Mouse (Mus musculus) spleen, adult 12 weeks (tissue): ENCODE measurements around the gene Rbm42.
A peak's percentile ranks its signal among the peaks of the same experiment; 100 is the strongest.

ENCODE experiments used
- DNase-seq: peaks from one replicate; pipeline ENCODE4 v3.0.0; 2022; ENCODE audit warnings: low spot score

The Rbm42 gene

DNA sequence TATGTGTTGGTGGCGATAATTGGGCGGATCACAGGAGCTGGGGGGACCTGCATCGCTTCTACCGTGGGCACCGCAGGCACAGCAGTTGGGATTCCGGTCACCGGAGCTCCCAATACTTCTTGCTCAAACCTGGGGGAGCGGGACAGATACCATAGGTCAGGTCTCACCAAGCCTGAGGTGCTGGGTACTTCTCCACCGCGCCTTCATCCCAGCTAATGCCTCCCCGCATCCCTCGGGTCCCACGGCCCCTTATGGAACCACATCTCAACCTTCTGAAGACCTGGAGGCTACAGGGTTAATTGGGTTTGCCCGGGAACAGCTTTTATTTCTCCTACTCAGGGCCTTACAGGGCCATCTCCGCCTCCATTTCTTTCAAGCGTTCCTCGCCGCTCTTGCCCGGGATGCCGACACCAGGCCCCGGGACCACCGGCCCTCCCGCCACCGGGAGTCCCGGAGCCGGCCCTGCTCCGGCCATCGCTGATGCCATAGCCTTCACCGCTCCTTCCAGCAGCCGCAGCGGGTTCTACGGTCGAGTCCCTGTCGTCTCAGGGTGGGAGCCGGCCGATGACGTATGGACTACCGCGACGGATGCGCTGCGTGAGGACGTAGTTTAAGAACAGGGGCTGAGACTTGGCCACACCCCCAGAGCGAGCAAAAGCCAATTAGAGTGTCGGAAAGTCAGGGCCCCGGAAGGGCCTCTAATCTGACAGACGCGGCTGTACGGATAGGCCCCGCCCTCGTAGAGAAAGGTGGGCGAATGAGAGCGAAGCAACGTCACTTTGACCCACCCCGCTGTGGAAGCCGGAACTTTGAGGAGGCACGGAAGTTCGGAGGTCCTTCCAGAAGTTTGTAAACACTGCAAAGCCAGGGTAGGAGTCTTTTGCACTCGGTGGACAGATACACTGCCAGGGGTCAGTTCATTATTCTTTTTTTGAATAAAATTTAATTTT lies at the start of gene Rbm42:
Rbm42 (minus strand) TSS at position 727 of the 950 bp plus-strand sequence.
- peak; percentile 95 for DNase-seq

DNA sequence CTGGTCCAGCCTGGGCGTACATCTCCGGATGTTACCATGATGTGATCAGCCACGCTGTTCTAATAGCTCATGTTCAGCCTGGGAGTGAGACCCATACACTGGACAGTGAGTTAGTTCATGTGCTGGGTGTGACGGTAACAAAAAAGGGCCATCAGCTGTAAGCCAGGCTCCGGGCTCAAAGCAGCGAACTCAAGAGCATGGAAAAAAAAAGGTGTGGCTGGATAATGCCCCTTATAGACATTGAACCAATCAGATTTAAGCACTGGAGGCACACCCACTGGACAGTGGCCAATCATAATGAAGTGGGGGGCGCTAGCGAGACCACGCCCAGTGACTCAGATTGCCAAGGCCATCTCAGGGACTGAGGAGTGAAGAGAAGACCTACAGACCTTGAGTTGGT lies 48.5 kb upstream of the Rbm42 start, which contains the start of gene 2200002J24Rik:
2200002J24Rik (plus strand) TSS at position 338 of the 400 bp plus-strand sequence.
- DNase-seq: no peak

DNA sequence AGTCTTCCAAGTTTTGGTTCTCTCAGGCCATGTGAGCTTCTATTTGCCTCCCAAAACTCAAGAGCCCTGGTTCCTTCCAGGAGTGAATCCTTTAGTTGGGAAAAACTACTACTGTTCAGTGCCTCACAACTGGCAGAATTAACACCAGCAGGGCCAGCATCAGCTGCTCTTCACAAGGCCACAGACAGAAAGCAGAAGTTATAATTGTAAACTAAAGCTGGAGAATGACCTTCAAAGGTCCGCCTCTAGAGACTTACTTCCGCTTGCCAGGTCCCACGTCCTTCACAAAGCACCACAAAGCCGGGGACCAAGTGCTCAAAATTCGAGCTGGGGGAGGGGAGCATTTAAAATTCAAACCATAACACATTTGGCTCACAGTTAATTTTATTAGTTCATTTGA lies 48.0 kb upstream of the Rbm42 start:
- no peak for DNase-seq

DNA sequence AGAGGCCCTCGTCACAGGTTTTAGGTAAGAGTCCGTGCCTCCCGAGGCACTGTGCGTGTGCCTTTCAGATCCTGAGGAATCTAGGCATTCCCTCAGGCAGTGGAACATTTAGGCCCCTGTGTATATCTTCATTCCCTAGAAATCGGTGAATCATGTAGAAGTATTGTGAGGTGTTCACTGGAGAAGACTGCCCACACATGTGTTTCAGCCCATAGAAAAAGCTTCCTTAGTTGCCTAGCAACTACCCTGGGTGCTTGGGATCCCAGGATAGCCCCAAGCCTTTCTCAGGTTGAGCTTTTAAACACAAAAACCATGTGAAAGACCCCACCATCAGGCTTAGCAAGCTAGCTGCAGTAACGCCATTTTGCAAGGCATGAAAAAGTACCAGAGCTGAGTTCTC lies 38.2 kb upstream of the Rbm42 start:
- no peak for DNase-seq

DNA sequence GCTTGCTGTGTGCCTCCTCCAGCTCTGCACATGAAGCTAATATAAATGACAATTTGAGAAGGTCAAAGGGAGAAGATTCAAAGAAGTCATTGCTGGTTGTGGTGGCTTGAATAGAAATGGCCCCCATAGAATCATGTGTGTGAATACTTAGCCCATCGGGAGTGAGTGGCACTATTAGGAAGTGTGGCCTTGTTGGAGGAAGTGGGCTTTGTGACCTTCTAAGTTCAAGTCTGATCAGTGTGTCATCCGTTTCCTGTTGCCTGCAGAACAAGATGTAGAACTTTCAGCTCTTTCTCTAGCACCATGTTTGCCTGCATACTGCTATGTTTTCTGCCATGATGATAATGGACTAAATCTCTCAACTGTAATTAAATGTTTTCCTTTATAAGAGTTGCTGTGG lies 33.3 kb upstream of the Rbm42 start:
- no peak for DNase-seq

DNA sequence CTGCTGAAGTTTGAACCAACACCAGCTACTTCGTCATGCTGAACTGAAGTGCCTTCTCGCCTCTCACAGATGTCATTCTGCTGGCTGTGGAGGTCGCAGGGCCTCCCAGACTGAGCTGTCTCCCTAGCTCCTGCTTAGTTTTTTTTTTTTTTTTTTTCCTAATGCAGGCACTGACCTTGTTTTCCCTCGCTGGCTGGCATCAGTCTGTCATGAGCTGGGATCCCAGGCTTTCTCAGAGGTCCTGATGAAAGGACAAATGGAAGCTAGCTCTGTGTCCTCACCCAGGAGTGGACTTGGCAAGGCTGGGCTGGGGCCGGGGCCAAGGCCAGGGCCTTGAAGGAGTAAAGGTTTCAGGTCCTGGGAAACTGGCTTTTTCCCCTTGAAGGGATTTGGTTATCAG lies 31.8 kb upstream of the Rbm42 start:
- DNase-seq: no peak

DNA sequence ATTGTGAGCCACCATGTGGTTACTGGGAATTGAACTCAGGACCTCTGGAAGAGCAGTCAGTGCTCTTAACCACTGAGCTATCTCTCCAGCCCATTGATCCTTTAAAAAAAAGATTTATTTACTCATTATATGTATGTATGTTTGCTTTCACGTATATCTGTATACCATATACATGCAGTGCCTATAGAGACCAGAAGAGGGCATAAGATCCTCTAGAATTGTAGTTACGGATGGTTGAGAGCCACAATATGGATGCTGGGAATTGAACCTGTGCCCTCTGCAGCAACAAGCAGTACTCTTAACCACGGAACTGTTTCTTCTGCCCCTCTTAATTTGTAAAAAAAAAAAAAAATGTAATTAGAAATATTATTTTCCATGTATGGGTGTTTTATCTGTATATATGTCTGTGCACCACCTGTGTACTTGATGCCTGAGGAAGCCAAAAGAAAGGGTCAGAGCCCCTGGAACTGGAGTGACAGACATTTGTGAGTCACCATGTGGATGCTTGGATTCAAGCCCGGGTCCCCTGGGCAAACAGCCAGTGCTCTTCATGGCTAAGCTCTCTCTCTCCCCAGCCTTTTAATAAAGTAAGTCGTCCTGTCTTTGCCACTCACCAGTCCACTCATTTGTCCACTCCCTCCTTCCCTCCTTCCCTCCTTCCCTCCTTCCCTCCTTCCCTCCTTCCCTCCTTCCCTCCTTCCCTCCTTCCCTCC lies 28.3 kb upstream of the Rbm42 start:
- DNase-seq: no peak

DNA sequence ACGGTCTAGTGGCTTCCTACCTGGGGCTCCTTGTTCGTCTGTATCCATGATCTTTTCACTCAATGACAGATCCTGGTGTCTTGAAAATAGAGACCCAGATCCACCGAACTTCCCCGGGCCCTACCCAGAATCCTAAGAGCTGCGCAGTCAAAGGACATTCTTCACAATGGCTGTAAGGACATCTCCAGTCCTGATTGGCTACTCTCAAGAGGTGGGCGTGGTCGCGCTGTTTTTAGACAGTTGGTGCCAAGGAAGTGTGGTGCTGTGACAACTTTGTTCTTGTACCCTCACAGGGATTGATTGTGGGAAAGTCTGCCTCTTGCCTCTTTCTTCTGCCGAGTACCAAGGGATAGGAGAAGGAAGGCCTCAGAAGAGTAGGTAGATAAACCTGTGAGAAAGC lies 21.4 kb upstream of the Rbm42 start, which contains the start of gene Pmis2:
Pmis2 (minus strand) TSS at position 126 of the 400 bp plus-strand sequence.
- DNase-seq: no peak

DNA sequence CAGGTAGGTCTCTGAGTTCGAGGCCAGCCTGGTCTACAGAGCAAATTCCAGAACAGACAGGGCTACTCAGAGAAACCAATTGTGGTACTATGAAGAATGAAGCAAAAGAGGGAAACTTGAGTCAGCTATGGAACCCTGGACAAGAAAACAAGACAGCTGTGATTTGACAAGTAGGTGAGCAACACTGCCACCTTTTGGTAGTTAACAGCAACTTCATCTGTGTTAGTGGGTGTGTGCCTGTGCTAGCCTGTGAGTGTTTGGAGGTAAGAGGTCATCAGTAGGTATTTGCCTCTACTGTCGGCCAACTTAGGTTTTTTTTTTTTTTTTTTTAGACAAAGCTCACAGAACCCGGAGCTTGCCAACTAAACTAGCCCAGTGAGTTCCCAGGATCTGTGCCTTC lies 19.1 kb upstream of the Rbm42 start:
- no peak for DNase-seq

DNA sequence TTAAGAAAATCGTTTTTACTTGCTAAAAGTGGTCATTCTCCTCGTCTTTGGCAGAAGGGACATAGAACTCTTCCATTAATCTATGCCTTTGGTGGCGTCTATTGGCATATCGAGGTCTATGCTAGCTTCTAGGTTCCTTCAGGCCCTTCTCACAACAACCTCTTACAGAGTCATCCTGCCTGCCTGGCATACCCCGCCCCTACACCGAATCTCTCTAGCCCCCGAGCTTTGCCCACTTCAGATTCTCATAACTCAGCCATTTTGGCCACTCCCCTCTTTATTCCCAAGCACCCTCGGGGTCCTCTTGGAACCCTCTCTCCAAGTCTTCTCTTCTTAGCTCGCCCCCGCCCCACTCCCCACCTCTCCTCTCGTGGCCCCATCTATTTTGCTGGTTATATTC lies 15.2 kb upstream of the Rbm42 start:
- no peak for DNase-seq

DNA sequence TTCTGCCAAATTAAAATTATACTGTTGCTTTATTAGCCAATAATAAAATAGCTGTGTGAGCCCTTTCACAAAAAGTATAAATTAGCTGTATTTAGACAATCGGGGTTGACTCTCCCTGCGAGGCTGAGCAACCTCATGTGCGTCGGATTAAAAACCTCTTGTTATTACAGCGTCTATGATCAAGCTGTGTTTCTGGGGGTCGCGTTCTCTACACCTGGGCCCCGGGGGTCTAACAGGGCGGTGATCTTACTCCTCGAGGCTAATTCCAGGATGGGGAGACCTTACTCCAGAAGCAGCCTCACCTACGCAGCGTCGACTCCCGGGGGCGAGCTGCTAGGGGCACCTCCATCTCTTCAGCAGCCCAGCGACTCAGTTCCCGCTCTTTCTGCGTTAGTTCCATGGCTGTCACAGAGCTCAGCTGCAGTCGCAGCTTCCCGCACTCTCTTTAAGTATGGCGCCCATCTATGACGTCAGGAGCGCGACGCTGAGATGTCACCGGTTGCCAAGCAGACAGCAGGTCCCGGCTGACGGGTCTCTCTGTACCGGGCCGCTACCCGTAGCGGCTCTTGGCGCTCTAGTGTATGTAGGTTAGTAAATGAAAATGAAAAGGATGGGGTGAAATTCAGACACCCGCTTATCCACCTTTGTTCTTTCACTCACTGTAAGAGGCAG lies 14.5 kb upstream of the Rbm42 start, which contains the start of gene Haus5:
Haus5 (minus strand) TSS at position 466 of the 672 bp plus-strand sequence.
- peak; percentile 80 for DNase-seq

DNA sequence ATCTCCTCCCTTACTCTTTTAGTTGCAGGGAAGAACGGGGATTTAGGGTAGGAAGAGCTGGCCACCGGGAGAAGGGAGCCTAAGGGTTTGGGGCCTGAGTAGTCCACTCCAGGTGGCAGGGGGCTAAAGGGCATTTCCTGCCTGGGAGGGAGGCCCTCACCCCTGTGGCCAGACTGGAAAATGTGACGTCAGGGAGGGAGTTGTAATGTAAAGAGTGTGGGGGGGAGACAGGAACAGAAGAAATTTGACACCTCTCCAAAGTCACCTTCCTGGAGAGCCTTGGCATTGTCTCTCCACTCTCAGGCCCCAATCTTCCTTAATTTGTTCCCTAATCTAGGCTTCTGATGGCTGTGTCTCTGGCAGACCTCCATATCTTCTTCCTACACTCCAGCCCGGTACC lies 11.0 kb downstream of the Rbm42 start:
- DNase-seq: no peak

DNA sequence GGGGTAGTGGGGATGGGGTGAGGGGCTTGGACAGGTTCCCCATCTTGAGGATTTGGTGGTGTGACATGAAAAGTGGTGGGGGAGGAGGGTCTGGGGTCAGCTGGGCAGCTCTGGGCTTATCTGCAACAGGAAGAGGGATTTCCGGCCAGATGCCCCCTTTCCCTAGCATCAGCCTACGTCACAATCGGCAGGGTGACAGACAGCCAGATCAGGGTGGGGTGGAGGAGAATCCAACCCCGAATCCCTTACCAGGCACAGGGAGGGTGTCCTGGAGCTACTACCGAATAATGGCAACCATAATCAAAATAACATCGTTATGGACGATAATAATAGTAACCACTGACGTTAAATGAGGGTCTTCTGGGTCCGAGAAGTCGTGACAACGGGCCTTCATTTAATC lies 13.7 kb downstream of the Rbm42 start:
- DNase-seq: no peak

DNA sequence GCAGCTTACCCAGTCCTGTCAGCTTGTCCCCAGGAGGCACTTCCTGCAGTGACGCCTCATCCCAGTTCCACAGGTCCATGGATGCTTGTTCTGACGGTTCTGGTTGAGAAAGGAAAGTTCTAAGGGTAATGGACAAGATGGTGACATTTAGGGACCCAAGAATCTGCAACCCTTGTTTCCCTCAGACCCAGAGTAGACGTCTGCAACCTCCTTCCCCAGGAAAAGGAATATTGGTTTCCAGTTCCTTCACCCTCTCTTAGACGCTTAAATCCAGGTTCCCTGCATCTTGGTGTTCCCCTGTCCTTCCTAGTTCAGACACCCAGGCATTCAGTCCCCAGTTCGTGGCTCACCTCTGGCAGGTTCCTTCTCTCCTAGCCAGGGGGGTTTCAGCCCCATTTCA lies 14.4 kb downstream of the Rbm42 start, which contains the start of gene Etv2:
Etv2 (minus strand) TSS at position 101 of the 400 bp plus-strand sequence.
- DNase-seq: no peak

DNA sequence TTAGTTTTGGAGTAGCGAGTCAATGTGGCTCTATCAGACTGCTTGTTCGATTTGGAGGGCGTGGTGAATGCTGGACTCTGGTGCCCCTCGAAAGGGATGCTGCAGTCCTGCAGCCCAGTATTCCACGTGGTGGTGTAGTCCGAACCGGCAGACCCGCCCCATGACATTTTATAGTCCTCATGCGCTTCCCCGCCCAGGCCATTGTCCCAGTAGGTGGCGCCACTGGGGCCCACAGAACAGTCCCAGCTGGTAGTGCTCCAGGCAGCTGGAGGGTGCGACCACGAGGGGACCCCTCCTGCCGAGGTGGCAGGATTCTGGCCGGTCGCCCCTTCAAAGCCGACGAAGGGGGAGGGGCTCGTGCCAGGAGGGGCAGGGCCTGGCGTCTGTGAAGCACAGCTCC lies 15.5 kb downstream of the Rbm42 start:
- DNase-seq: peak; percentile 44

DNA sequence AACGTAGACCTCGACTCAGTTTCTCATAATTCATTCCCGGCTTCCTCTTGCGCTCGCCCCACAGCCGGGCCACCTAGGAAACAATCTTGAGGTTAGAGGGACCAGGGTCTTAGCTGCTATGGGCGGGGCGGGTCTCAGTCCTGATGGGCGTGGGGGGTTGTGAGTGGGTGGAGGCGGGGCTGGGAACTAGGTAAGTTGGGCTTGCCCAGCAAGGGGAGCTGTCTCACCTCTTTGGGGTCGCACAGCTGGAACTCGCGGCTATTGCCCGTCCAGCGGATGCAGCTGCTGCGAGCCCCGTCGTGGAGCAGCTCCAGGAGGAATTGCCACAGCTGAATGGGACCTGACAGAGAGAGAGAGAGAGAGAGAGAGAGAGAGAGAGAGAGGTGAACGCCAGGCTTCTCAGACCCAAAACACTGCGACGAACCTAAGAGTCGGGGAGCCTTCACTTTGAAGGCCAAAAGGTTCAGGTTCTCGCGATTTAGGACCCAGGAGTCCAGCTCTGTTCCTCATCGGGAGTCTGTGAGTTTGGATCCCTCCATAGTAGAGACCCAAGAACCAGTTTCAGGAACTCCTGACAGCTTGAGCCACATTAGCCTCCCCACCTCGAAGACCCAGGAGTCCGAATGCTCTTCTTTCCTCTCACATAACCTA lies 16.2 kb downstream of the Rbm42 start:
- no peak for DNase-seq

DNA sequence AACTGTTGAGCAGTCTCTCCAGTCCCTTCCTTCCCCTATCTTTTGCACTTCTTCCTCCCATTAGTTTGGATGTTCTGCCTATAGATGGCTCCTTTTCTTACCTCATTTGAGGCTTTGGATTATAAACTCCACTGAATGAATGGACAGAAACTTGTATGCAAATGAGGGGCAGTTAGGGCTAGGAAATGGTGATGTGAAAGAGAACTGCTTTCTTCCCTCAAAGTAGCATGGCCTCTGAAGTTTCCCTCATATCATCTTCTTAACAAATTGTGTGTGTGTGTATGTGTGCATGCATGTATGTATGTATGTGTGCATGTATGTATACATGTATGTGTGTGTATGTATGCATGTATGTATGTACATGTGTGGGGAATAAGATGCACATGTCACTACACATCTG lies 21.1 kb downstream of the Rbm42 start:
- DNase-seq: no peak

DNA sequence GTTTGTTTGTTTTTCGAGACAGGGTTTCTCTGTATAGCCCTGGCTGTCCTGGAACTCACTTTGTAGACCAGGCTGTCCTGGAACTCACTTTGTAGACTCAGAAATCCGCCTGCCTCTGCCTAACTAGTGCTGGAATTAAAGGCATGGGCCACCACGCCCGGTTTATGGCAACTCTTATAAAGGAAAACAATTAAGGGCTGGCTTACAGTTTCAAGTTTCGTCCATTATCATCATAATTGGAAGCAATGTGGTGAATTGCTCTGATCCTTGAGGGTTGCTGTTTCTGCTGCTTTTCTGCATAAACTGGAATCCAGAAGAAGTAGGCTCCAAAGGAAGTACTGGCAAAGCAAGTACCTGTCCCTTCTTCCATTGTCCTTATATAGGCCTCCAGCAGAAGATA lies 23.5 kb downstream of the Rbm42 start:
- DNase-seq: no peak

DNA sequence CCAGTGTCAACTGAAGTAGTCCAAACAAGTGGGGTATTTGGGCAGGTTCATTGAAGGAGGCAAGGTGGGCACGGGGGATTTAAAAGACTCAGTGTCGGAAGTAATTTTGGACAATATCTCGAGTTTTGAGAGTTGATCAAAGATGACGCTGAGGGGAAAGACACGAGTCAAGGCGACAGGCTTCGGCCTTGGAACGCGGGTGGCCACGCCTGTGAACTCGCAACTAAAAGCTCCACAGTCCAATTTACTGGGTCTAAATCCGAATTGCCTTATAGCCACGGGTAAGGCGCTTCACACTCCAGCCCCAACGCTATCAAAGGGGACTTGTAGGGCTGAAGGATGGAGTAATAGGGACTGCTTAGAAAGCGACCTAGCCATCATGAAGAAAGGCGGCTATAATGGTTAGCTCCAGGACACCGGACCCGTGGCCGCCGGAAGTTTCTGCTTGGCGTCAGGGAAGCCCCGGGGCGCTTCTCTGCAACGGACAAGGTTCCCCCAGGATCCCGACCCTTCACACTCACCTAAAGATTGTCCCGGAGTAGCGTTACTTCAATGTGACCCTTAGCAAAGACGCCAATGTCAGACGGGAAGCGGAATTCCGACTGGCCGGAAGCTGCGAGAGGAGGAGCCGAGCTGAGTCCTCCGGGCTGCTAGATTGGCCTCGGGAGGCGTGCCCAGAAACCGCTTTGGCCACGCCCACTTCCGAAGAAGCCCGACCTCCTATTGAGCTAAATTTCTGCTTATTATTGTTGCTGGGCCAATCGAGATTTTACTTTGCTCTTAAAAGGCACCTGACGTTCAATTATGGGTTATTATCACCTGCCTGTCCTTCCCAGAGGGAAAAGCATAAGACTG lies 24.4 kb downstream of the Rbm42 start, which contains the start of gene Cox6b1:
Cox6b1 (minus strand) TSS at position 622 of the 855 bp plus-strand sequence.
- DNase-seq: peak; percentile 84

DNA sequence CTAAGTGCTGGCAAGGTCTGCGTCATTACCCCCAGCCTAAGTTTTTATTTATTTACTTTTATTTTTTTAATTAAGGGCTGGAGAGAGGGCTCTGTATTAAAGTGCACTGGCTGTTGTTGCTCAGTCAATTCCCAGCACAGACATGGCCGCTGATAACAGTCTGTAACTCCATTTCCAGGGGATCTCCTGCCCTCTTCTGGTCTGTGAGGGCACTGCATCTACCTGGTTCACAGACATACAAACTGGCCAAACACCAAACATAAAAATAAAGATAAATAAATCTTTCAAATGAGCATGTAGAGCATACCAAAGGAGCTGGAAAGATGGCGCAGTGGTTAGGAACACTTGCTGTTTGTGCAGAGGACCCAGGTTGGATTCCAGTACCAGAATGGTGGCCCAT lies 30.9 kb downstream of the Rbm42 start:
- peak; percentile 22 for DNase-seq

DNA sequence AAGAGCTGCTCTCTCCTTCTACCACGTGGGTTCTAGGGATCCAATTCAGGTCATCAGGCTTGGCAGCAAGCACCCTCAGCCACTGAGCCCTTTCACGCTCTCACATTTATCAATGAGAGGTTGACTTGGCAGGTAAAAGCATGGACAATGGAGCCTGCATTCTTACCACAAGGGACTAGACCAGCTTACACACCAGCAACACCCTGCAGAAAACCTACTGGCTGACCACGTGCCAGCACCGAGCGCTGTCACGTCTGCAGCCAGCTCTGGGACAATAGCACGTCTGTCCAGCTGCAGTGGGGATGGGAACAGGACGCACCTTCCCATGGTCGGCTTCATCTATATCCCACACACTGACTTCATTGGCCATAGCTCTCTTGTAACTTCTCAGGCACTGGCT lies 31.5 kb downstream of the Rbm42 start:
- no peak for DNase-seq
